Mouse (Mus musculus): Measurements from ENCODE around the gene Col17a1. TPM values are rescaled to one million over a fixed set of nuclear protein-coding genes. Genes with fewer than 3 reads are reported as not detected.
A peak's percentile ranks its signal among the peaks of the same experiment; 100 is the strongest.

Col17a1 gene
- 0.18 and 0.31 TPM in 2 replicates for polyA plus RNA-seq (2015; fragmentation: Nextera tagmentation; extraction: Ambion mirVana)

DNA sequence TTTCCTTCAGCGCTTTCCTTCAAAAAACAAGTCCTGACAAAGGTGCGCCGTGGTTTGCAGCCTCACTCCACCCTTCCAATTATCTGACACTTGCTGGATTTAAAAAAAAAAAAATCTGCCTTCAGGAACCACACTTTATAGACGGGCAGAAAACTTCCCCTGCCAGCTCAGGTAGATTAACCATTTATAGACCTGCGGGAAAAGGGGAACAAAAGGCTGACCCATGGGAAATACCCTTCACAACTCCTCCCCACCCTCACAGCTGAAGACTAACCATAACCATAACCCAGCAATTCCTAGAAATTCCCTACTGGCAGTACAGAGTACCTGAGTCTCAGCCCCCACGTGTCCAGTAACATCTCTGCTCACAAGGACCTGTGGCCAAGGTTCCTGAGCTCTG, at the start of gene Col17a1:
TSS of gene Col17a1 (minus strand) at position 101 of the 400 bp plus-strand sequence.
- Histone ChIP-seq H3K4me2 (no peak within 1 kb of the TSS), H3K36me3 (no peaks in the 10 kb centered on the region)
- 81% methylated on average over 6 of the region's 6 CpGs for WGBS

DNA sequence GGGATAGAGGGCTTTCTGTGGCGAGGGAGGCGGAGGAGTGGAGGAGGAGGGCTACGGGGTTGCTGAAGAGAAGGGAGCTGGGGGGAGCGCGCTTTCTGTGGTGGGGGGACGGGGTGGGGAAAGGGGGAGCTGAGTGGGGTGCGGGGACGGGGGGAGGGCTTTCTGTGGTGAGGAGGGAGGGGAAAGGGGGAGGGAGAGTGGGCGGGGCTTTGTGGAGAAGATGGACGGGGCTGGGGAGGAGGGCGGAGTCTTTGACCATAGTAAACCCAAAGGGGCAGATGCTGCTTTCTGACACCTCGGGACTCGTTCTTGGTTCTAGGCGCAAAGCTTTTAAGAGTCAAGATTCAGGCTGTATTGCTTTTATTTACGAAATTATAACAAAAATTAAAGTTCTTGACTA, 40.0 kb upstream of the Col17a1 start:
- peak; percentile 39; the same call in 1 of the 2 replicates for ATAC-seq (ENCODE audit: low FRiP score)
- peaks cover 36% of the 10 kb centered on the region for H3K36me3 ChIP-seq
- peak overlapping the region; percentile 85 for H3K9ac ChIP-seq
- H3K27ac ChIP-seq, result peak overlapping the region; percentile 97
- H3K4me3 ChIP-seq, result peak overlapping the region; percentile 70
- under 1% methylated on average over 15 of the region's 15 CpGs for WGBS
- H3K4me1 ChIP-seq (replicated peaks), result peaks cover 7% of the 10 kb centered on the region; the same call in 1 of the 2 replicates
- H3K4me2 ChIP-seq, result peak overlapping the region; percentile 78
- no peaks in the 10 kb centered on the region for H3K27me3 ChIP-seq
- H3K9me3 ChIP-seq, result no peaks in the 10 kb centered on the region

More for the DNA sequence above, at the start of gene Col17a1:
- Histone ChIP-seq H3K27me3 (no peaks in the 10 kb centered on the region), H3K4me1 (replicated peaks) (no peaks in the 10 kb centered on the region), H3K4me3 (no peak within 1 kb of the TSS), H3K27ac (no peak within 1 kb of the TSS), H3K9me3 (no peaks in the 10 kb centered on the region), H3K9ac (no peak within 1 kb of the TSS)
- no peak for ATAC-seq (ENCODE audit: low FRiP score)

DNA sequence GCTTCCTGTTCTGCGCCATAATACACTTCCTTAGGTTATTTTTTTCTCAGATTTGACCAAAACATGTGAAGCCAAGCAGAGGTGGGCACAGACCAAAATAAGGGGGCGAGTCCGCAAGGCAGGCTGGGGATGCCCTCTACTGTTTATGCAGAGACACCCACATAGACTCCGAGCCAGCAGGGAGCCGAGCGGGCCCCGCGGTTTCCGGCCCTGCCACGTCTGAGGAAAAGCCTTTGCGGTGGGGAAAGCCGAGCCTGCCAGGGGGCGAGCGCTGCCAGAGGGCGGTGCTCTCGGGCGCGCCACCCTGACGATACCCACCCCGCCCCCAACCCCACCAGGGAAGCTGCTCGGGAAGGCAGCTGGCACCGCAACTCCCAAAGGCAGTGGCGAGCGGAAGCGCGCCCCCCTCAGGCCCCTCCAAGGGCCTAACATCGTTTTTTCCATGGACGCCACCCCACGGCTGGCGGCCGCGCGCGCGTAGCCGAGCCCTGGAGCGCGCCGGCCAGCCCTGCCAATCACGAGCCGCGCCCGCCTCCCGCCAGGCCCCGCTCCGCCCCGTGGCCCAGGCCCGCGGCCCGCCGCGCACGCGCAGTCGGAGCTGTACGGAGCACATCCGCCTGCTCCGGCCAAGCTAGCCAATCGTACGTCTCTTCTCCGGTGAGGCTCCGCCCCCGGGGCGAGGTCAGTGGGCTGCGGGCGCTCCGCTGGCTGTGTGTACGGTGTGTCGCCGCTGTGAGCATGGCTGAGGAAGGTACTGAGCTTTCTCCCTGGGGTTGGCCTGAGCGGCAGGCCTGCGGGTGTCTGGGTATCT, 39.4 kb upstream of the Col17a1 start, which contains the start of gene Sfr1:
TSS of gene Sfr1 (plus strand) at position 612 of the 811 bp plus-strand sequence.
- H3K36me3 ChIP-seq, result peaks cover 33% of the 10 kb centered on the region
- peak within 1 kb of the TSS; percentile 85 for H3K9ac ChIP-seq
- H3K27ac ChIP-seq, result peak within 1 kb of the TSS; percentile 97
- no peaks in the 10 kb centered on the region for H3K9me3 ChIP-seq
- WGBS, result under 1% methylated on average over 69 of the region's 72 CpGs
- H3K4me1 ChIP-seq (replicated peaks), result peaks cover 7% of the 10 kb centered on the region; the same call in 1 of the 2 replicates
- no peaks in the 10 kb centered on the region for H3K27me3 ChIP-seq
- peak; percentile 98 for ATAC-seq (ENCODE audit: low FRiP score)
- peak within 1 kb of the TSS; percentile 78 for H3K4me2 ChIP-seq
- H3K4me3 ChIP-seq, result peak within 1 kb of the TSS; percentile 70

DNA sequence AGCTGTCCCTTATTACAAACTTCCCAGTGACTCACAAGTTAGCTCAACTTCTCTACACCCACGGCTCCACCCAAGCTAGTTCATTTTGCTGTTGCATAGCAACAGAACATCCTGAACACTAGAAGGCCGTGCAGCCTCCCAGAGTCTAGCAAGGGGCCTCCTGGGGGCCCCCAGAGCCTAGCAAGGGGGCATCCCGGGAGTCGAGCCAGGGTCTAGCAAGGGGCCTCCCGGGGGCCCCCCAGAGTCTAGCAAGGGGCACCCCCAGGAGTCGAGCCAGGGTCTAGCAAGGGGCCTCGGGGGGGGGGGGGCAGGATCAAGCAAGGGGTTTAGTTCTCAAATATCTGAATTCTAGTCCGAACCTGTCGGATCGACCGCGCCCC, 38.8 kb upstream of the Col17a1 start:
- peak overlapping the region; percentile 70 for H3K4me3 ChIP-seq
- peaks cover 27% of the 10 kb centered on the region for H3K36me3 ChIP-seq
- H3K27ac ChIP-seq, result peak overlapping the region; percentile 97
- H3K9me3 ChIP-seq, result no peaks in the 10 kb centered on the region
- H3K4me2 ChIP-seq, result peak overlapping the region; percentile 78
- peaks cover 7% of the 10 kb centered on the region; the same call in 1 of the 2 replicates for H3K4me1 ChIP-seq (replicated peaks)
- peak overlapping the region; percentile 76 for H3K9ac ChIP-seq
- 2% methylated on average over 12 of the region's 12 CpGs for WGBS
- H3K27me3 ChIP-seq, result no peaks in the 10 kb centered on the region
- peak; percentile 67 for ATAC-seq (ENCODE audit: low FRiP score)

DNA sequence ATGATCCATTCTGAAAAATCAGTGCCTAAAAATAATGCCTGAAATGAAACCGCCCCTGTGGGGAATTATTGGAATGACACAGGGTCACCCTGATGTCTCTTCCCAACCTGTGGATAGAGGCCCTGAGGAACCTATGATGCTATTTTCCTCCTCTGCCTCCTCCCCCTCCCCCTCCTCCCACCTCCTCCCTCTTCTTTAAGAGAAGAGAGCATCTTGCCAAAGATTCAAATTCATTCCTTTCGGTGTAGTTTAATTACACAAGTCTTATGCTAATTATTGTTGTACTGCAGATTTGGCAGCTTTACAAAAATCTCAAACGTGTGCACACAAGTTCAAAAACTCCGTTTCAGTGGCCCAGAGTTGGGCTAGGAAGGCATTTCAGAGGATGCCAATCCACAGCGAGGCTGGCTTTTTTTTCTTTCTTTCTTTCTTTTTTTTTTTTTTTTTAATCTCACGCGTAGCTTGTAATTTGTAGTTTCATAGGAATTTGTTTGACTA, 33.8 kb upstream of the Col17a1 start:
- WGBS, result 75% methylated on average over 7 of the region's 7 CpGs
- Histone ChIP-seq H3K36me3 (no peaks in the 10 kb centered on the region), H3K27ac (no peak overlapping the region), H3K4me3 (no peak overlapping the region), H3K9me3 (no peaks in the 10 kb centered on the region), H3K9ac (no peak overlapping the region), H3K4me1 (replicated peaks) (peaks cover 6% of the 10 kb centered on the region; the same call in 1 of the 2 replicates), H3K27me3 (no peaks in the 10 kb centered on the region), H3K4me2 (no peak overlapping the region)
- ATAC-seq (ENCODE audit: low FRiP score), result no peak

DNA sequence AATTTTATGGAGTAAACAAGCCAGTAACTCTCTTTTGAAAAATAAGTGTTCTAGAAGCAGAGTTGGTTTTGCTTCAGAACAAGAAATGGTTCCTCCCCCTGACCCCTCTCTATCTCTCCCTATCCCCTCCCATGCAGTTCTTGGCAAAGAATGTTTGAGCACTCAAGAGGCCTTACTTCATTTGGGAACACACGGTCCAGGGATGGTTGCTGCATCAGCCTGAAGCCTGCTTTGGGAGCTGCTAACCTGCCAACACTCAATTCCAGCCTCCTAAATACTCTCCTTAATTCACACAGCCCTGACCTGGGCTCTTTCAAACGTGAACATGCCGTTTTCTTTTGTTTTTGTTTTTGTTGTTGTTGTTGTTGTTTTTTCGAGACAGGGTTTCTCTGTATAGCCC, 33.0 kb upstream of the Col17a1 start:
- Histone ChIP-seq H3K9ac (no peak overlapping the region), H3K4me3 (no peak overlapping the region), H3K4me1 (replicated peaks) (no peaks in the 10 kb centered on the region), H3K4me2 (no peak overlapping the region), H3K27ac (no peak overlapping the region), H3K27me3 (no peaks in the 10 kb centered on the region), H3K36me3 (no peaks in the 10 kb centered on the region), H3K9me3 (no peaks in the 10 kb centered on the region)
- 83% methylated on average over 4 of the region's 4 CpGs for WGBS
- ATAC-seq (ENCODE audit: low FRiP score), result no peak

DNA sequence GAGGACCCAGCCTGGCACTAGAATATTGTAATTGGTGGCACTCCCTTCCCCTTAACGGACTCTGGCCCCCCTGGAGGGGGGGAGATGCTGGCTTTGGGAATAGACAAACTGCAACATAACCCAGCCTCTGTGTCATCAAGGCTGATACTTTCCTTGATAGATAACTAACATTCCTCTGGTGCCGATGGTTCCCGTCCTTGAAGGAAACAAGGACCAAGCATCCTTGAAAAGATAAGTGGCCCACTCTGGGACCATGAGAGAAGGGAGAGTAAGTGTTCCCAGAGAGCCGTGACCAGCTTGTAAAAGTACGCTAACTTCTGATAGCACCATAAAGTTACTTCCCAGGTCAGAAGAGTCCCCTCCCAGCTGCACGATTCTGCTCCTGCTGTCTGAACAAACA, 30.6 kb upstream of the Col17a1 start:
- Histone ChIP-seq H3K4me2 (no peak overlapping the region), H3K4me3 (no peak overlapping the region), H3K4me1 (replicated peaks) (no peaks in the 10 kb centered on the region), H3K27ac (no peak overlapping the region), H3K36me3 (no peaks in the 10 kb centered on the region), H3K27me3 (no peaks in the 10 kb centered on the region), H3K9me3 (no peaks in the 10 kb centered on the region), H3K9ac (no peak overlapping the region)
- 79% methylated on average over 6 of the region's 6 CpGs for WGBS
- ATAC-seq (ENCODE audit: low FRiP score), result no peak

DNA sequence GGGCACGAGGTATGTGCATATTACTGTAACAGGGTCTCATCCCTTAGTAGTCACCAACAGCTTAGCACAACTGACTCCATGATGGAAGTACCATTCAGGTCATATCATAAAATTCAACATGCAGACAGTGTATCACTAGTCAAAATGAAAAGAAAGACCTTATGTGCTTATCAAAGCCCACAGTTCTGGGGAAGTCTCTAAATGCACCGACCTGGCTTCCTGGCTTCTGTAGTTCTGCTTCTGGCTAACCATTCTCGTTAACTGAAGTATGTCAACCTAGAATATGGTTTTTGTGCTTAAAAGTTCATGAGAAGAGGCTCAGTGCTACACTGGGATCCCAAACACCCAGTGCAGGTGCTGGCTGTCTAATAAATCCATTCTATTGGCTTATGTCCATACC, 27.3 kb upstream of the Col17a1 start:
- Histone ChIP-seq H3K4me3 (no peak overlapping the region), H3K4me2 (no peak overlapping the region), H3K9ac (no peak overlapping the region), H3K4me1 (replicated peaks) (no peaks in the 10 kb centered on the region), H3K9me3 (no peaks in the 10 kb centered on the region), H3K27ac (no peak overlapping the region), H3K36me3 (no peaks in the 10 kb centered on the region), H3K27me3 (no peaks in the 10 kb centered on the region)
- ATAC-seq (ENCODE audit: low FRiP score), result no peak
- 87% methylated on average over 3 of the region's 3 CpGs for WGBS

DNA sequence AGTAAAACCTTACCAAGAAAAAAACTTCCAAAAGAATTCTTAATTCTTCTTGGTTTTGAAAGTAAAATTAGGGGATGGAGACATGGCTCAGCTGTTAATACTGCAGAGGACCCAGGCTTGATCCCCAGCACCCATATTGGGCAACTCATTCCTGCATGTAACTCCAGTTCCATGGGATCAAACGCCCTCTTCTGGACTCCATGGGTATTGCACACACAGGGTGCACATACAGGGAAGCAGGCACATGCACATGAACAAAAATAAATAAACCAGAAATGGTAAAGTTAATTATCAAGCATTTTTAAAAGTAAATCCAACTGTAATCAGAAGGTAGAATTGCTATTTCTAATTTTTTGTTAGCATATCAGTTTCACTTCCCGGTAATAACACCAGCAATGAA, 24.2 kb upstream of the Col17a1 start:
- Histone ChIP-seq H3K36me3 (no peaks in the 10 kb centered on the region), H3K4me3 (no peak overlapping the region), H3K9ac (no peak overlapping the region), H3K9me3 (no peaks in the 10 kb centered on the region), H3K4me1 (replicated peaks) (no peaks in the 10 kb centered on the region), H3K27ac (no peak overlapping the region), H3K27me3 (no peaks in the 10 kb centered on the region), H3K4me2 (no peak overlapping the region)
- no peak for ATAC-seq (ENCODE audit: low FRiP score)
- WGBS, result 71% methylated on average over 2 of the region's 2 CpGs

DNA sequence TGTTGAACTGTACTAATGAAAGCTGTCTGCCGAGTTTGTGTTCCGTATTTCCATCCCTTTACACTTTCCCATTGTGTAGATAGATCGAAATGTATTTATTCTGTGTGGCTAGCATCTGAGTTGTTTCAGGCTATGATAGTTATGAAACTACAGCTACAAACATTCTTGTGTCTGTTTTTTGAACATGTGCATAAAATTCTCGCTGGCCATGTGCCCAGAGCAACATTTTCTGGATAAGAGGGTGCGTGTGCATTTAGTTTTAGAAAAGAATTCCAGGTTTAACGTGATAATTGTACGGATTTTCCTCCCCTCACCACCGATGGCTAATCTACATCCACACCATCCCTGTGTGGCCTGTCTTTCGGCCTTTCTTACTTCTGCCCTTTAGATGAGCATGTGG, 21.6 kb upstream of the Col17a1 start:
- H3K27ac ChIP-seq, result no peak overlapping the region
- H3K9me3 ChIP-seq, result no peaks in the 10 kb centered on the region
- H3K4me3 ChIP-seq, result no peak overlapping the region
- H3K4me1 ChIP-seq (replicated peaks), result no peaks in the 10 kb centered on the region
- H3K9ac ChIP-seq, result no peak overlapping the region
- 93% methylated on average over 9 of the region's 9 CpGs for WGBS
- H3K36me3 ChIP-seq, result no peaks in the 10 kb centered on the region
- no peaks in the 10 kb centered on the region for H3K27me3 ChIP-seq
- no peak for ATAC-seq (ENCODE audit: low FRiP score)
- no peak overlapping the region for H3K4me2 ChIP-seq

DNA sequence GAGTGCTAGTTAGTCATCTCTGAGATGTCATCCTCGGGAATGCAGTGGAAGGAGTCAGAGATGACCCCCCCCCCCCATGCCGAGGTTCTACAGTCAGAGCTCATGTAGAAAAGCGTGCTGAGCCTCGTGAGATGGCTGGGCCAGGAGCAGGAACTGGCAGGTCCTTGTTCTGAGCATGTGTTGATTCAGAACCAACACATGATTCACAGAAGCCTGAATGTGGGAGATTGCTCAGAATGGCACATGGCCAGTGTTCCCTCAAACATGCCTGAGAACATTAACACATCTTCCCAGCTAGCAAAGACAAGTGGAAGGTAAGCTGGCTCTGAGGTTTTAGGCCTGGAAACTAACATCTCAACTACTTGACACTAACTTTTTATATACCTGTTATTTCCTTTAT, 18.5 kb upstream of the Col17a1 start:
- Histone ChIP-seq H3K36me3 (no peaks in the 10 kb centered on the region), H3K27ac (no peak overlapping the region), H3K27me3 (no peaks in the 10 kb centered on the region), H3K4me2 (no peak overlapping the region), H3K4me3 (no peak overlapping the region), H3K9me3 (no peaks in the 10 kb centered on the region), H3K9ac (no peak overlapping the region), H3K4me1 (replicated peaks) (no peaks in the 10 kb centered on the region)
- no peak for ATAC-seq (ENCODE audit: low FRiP score)
- 83% methylated on average over 4 of the region's 4 CpGs for WGBS

DNA sequence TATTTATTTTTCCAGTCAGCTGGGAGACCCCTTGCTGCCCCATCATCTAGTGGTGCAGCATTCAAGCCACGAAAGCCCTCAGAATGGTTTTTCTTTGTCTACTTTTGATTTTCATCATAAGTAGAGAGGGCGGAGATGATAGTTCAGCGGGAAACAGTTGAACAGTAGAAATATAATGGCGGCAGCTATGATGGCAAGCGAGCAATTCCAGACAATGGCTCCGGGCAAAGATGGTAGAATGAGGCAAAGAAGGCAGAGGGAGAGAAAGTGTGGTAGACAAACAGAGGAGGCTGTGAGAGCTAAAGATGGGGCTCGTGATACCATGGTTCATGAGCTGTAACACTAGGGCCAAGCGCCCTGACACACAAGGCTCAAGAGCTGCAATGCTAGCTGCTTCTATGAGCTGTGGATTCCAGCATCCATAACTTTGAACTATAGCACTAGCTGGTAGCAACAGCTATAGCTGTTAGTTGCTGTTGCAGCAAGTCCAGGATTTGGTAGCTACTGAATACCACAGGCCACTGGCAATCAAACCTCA, 13.9 kb upstream of the Col17a1 start:
- Histone ChIP-seq H3K27ac (no peak overlapping the region), H3K4me1 (replicated peaks) (no peaks in the 10 kb centered on the region), H3K27me3 (no peaks in the 10 kb centered on the region), H3K9ac (no peak overlapping the region), H3K4me2 (no peak overlapping the region), H3K36me3 (no peaks in the 10 kb centered on the region), H3K4me3 (no peak overlapping the region), H3K9me3 (no peaks in the 10 kb centered on the region)
- no peak for ATAC-seq (ENCODE audit: low FRiP score)
- 89% methylated on average over 8 of the region's 8 CpGs for WGBS

Data from hindbrain, embryonic 13.5 days (tissue).